Mouse (Mus musculus) forebrain, embryonic 12.5 days (tissue): ENCODE measurements at regions not wholly inside any gene's neighbourhood (a gene's known extent, or its start where the extent isn't known, plus 50 kb on each side); places are given as distances from the start of the nearest gene placed in this dataset.
A peak's percentile ranks its signal among the peaks of the same experiment; 100 is the strongest.

Experiments
- ATAC-seq: fragments of 200-750 bp; cut with Nextera tagmentation; 2 replicates; pipeline ENCODE4 v1.8.0; 2017; ENCODE audit warnings: moderate TSS enrichment; ENCODE audit not compliant: low FRiP score
- H3K27ac ChIP-seq: fragments of 300-500 bp; sonication (generic); 2 replicates; pipeline ENCODE4 v1.5.1; 2016; ENCODE audit warnings: mild to moderate bottlenecking
- H3K27me3 ChIP-seq: fragments of 300-500 bp; sonication (generic); 2 replicates; pipeline ENCODE4 v1.6.1; 2016; ENCODE audit warnings: mild to moderate bottlenecking
- H3K36me3 ChIP-seq: fragments of 300-500 bp; sonication (generic); replicated peaks from 2 replicates; pipeline ENCODE4 v1.6.1; 2016; ENCODE audit warnings: mild to moderate bottlenecking
- H3K4me1 ChIP-seq: fragments of 300-500 bp; sonication (generic); 2 replicates; pipeline ENCODE4 v1.6.1; 2016
- H3K4me2 ChIP-seq: fragments of 300-500 bp; sonication (generic); 2 replicates; pipeline ENCODE4 v1.6.1; 2016; ENCODE audit warnings: mild to moderate bottlenecking, moderate library complexity
- H3K4me3 ChIP-seq: fragments of 300-500 bp; sonication (generic); replicated peaks from 2 replicates; pipeline ENCODE4 v1.5.1; 2016; ENCODE audit warnings: mild to moderate bottlenecking
- H3K9ac ChIP-seq: fragments of 300-500 bp; sonication (generic); 2 replicates; pipeline ENCODE4 v1.6.1; 2016; ENCODE audit warnings: mild to moderate bottlenecking
- H3K9me3 ChIP-seq: fragments of 300-500 bp; sonication (generic); 2 replicates; pipeline ENCODE4 v1.6.1; 2016
- WGBS: fragments of 180-500 bp; shearing (Covaris S2); methylation state at CpG from one replicate; pipeline ENCODE4 v1.1.7; 2016; 5-methylcytosine and 5-hydroxymethylcytosine counted together

DNA sequence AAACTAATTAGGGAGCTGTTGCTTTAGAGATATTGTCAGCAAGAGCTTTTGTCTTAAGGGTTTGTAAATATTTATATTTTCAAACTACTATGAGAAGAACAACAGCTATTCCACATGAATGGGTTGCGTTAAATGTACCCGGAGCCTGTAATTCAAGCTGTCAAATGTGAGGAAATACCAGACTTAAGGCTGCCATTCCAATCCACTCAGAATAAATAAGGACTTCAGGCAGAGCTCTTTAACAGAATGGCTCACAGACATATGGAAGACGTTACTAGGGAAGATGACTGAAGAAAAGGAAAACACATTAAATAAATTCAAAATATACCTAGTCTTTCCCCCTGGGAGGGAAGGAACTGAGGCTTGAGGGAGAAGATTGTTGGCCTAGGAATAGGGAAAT, 400.7 kb upstream of the Pappa start:
- Histone ChIP-seq H3K4me3 (no peak overlapping the region), H3K36me3 (no peaks in the 10 kb centered on the region), H3K27ac (no peak overlapping the region), H3K9me3 (no peaks in the 10 kb centered on the region), H3K27me3 (no peaks in the 10 kb centered on the region), H3K4me1 (no peaks in the 10 kb centered on the region), H3K9ac (no peak overlapping the region), H3K4me2 (no peak overlapping the region)
- WGBS, result 49% methylated on average over 3 of the region's 3 CpGs
- no peak for ATAC-seq

- Histone ChIP-seq H3K27ac (no peak overlapping the region), H3K27me3 (no peaks in the 10 kb centered on the region), H3K36me3 (no peaks in the 10 kb centered on the region), H3K9ac (no peak overlapping the region), H3K4me1 (no peaks in the 10 kb centered on the region), H3K9me3 (no peaks in the 10 kb centered on the region), H3K4me2 (no peak overlapping the region), H3K4me3 (no peak overlapping the region)
- 88% methylated on average over 1 of the region's 1 CpGs for WGBS
- no peak for ATAC-seq
Measured at GRCm38 (mm10) chr4:64724851-64725250, 399.1 kb upstream of the Pappa start.

- no peaks in the 10 kb centered on the region for H3K9me3 ChIP-seq
- H3K9ac ChIP-seq, result no peak overlapping the region
- H3K4me2 ChIP-seq, result no peak overlapping the region
- no peak overlapping the region for H3K4me3 ChIP-seq
- H3K4me1 ChIP-seq, result no peaks in the 10 kb centered on the region
- H3K36me3 ChIP-seq, result no peaks in the 10 kb centered on the region
- ATAC-seq, result no peak
- WGBS, result 74% methylated on average over 4 of the region's 4 CpGs
- no peaks in the 10 kb centered on the region for H3K27me3 ChIP-seq
- H3K27ac ChIP-seq, result no peak overlapping the region
Measured at GRCm38 (mm10) chr4:64755986-64756385, 368.0 kb upstream of the Pappa start.

GRCm38 (mm10) chr4:64768610-64769009, 355.4 kb upstream of the Pappa start:
- Histone ChIP-seq H3K9ac (no peak overlapping the region), H3K4me3 (no peak overlapping the region), H3K27ac (no peak overlapping the region), H3K36me3 (no peaks in the 10 kb centered on the region), H3K4me2 (no peak overlapping the region), H3K9me3 (no peaks in the 10 kb centered on the region), H3K4me1 (no peaks in the 10 kb centered on the region), H3K27me3 (no peaks in the 10 kb centered on the region)
- no peak for ATAC-seq
- 81% methylated on average over 1 of the region's 1 CpGs for WGBS

DNA sequence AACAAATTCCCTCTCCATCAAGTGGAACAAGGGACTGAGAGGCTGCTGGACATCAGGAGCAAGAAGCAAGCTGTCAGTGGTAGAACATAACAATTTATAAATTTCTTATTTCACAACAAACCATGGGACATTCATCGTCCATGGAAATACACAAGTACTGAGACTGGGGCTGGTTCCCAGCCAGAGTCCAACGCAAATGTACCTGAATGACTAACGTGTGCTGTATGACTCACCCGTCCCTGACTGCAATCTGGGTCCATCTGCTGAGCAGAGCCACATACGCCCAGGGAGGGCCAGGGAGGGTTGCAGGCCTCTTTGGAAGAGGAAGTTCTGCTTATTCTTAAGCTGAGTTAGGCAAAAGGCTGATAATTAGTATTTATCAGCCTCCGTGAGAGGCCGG, 320.1 kb upstream of the Pappa start:
- Histone ChIP-seq H3K9ac (no peak overlapping the region), H3K27ac (no peak overlapping the region), H3K4me2 (no peak overlapping the region), H3K4me3 (no peak overlapping the region), H3K4me1 (no peaks in the 10 kb centered on the region), H3K36me3 (no peaks in the 10 kb centered on the region), H3K27me3 (no peaks in the 10 kb centered on the region), H3K9me3 (no peaks in the 10 kb centered on the region)
- 84% methylated on average over 7 of the region's 7 CpGs for WGBS
- no peak for ATAC-seq

DNA sequence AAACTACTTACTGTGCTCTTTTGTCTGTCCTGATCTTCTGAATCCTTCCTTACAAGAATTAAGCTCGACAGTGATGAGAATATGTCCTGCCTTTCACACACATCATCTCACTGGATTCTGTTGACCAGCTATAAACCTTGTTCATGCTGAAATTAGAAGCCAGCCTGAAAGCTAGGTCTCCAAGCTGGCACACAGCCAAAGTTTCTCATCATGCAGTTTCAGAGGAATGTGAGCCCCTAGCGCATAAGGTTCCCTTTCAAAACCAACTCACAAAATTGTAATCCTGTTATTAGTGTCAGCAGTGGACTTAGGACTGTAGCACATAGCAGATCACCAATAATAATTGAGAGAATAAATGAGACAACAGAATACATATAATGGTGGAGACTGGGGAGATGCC, 319.0 kb upstream of the Pappa start:
- no peak overlapping the region for H3K4me3 ChIP-seq
- H3K36me3 ChIP-seq, result no peaks in the 10 kb centered on the region
- 74% methylated on average over 2 of the region's 2 CpGs for WGBS
- H3K27ac ChIP-seq, result no peak overlapping the region
- no peaks in the 10 kb centered on the region for H3K9me3 ChIP-seq
- H3K27me3 ChIP-seq, result no peaks in the 10 kb centered on the region
- no peak overlapping the region for H3K4me2 ChIP-seq
- no peaks in the 10 kb centered on the region for H3K4me1 ChIP-seq
- ATAC-seq, result no peak
- no peak overlapping the region for H3K9ac ChIP-seq

- 100% methylated on average over 1 of the region's 1 CpGs for WGBS
- Histone ChIP-seq H3K4me3 (no peak overlapping the region), H3K9me3 (no peaks in the 10 kb centered on the region), H3K27ac (no peak overlapping the region), H3K36me3 (no peaks in the 10 kb centered on the region), H3K27me3 (no peaks in the 10 kb centered on the region), H3K4me2 (no peak overlapping the region), H3K4me1 (no peaks in the 10 kb centered on the region), H3K9ac (no peak overlapping the region)
- no peak for ATAC-seq
Measured at GRCm38 (mm10) chr4:64807148-64807547, 316.8 kb upstream of the Pappa start.

GRCm38 (mm10) chr4:64811974-64812373, 312.0 kb upstream of the Pappa start:
- H3K9me3 ChIP-seq, result no peaks in the 10 kb centered on the region
- H3K27me3 ChIP-seq, result no peaks in the 10 kb centered on the region
- no peak overlapping the region for H3K9ac ChIP-seq
- H3K4me3 ChIP-seq, result no peak overlapping the region
- H3K36me3 ChIP-seq, result no peaks in the 10 kb centered on the region
- no peak overlapping the region for H3K27ac ChIP-seq
- ATAC-seq, result no peak
- H3K4me1 ChIP-seq, result no peaks in the 10 kb centered on the region
- H3K4me2 ChIP-seq, result no peak overlapping the region

DNA sequence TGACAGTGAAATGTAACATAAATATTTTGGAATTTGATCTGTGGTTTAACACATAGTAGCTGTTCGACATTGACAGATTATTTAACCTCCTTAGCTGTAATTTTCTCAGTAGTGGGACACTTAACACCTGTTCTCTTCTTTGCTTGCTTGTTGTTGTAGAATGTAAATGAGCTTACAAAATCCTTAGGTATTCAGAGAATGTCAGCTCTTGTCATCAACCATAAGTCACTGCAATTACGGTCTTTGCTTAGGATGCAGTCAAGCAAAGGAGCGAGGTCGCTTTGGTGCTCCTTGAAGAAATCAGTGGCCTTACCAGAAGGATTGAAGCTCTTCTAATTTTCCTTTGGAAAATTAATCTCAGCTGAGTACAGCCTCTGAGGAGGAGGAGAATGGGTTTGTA, 311.2 kb upstream of the Pappa start:
- Histone ChIP-seq H3K9me3 (no peaks in the 10 kb centered on the region), H3K4me1 (no peaks in the 10 kb centered on the region), H3K36me3 (no peaks in the 10 kb centered on the region), H3K27ac (no peak overlapping the region), H3K9ac (no peak overlapping the region), H3K4me2 (no peak overlapping the region), H3K4me3 (no peak overlapping the region), H3K27me3 (no peaks in the 10 kb centered on the region)
- no peak for ATAC-seq
- 79% methylated on average over 4 of the region's 4 CpGs for WGBS

DNA sequence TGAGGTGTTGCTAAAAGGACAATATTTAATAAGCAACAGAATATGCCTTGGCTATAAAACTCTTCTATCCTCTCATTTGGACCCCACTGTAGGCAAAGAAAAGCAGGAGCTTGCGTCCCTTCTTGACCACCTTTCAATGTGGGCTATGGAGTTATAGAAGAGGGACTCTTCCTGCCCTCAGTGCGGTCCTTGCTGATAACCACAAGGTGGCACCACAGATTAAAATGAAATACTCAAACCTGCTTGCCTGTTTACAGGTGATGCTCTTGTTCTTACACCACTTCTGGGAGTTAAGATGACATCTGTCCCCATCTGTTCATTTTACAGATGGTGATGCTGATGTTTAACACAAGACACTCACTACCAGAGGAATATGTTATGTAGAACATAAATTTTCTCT, 291.1 kb upstream of the Pappa start:
- 59% methylated on average over 2 of the region's 2 CpGs for WGBS
- Histone ChIP-seq H3K27me3 (no peaks in the 10 kb centered on the region), H3K9me3 (no peaks in the 10 kb centered on the region), H3K4me1 (no peaks in the 10 kb centered on the region), H3K4me3 (no peak overlapping the region), H3K27ac (no peak overlapping the region), H3K9ac (no peak overlapping the region), H3K4me2 (no peak overlapping the region), H3K36me3 (no peaks in the 10 kb centered on the region)
- peak; percentile 64; the same call in 1 of the 2 replicates for ATAC-seq

DNA sequence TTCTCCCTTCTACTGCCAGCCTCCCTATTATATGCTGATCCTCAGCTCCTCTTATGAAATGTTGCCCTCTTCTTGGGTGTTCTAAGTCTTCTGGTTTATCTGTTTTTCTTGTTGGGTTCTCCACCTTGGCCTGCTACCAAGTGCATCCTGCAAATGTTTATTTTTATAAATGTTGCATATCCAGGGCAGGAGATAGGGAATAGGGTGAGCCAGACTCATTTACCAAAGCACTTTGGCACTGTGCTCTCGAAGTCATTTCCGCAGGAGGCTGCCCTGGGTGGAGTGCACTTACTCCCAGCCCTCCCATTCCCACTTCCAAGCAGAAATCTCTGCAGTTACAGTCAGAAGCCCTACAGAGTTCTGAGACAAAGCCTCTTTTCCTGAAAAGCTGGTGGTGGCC, 249.5 kb upstream of the Pappa start:
- no peak overlapping the region for H3K4me3 ChIP-seq
- H3K4me1 ChIP-seq, result no peaks in the 10 kb centered on the region
- H3K36me3 ChIP-seq, result no peaks in the 10 kb centered on the region
- 66% methylated on average over 2 of the region's 2 CpGs for WGBS
- H3K27me3 ChIP-seq, result no peaks in the 10 kb centered on the region
- H3K4me2 ChIP-seq, result no peak overlapping the region
- H3K9me3 ChIP-seq, result no peaks in the 10 kb centered on the region
- H3K9ac ChIP-seq, result no peak overlapping the region
- ATAC-seq, result no peak
- no peak overlapping the region for H3K27ac ChIP-seq

DNA sequence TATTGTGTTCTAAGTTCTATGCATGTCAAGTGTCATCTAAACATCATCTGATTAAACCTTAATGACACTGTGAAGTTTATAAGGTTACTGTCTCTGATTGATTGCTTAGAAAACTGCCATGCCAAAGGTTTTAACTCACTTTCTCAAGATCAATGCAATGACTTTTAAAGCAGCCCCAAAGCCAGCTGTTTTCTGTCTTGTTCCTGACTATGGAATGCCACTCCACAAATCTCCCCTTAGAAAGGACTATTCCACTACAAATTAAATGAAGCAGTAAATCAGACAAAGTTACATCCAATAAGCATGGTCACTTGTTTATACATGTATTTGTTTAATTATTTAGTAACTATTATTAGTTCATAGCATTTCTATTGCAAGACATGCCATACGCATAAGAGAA, 247.1 kb upstream of the Pappa start:
- Histone ChIP-seq H3K27ac (no peak overlapping the region), H3K4me3 (no peak overlapping the region), H3K4me1 (no peaks in the 10 kb centered on the region), H3K9me3 (no peaks in the 10 kb centered on the region), H3K4me2 (no peak overlapping the region), H3K36me3 (no peaks in the 10 kb centered on the region), H3K9ac (no peak overlapping the region), H3K27me3 (no peaks in the 10 kb centered on the region)
- 87% methylated on average over 1 of the region's 1 CpGs for WGBS
- ATAC-seq, result no peak

- no peaks in the 10 kb centered on the region for H3K4me1 ChIP-seq
- no peak for ATAC-seq
Measured at GRCm38 (mm10) chr4:64897935-64898334, 226.0 kb upstream of the Pappa start.

More at GRCm38 (mm10) chr4:64897935-64898334, 226.0 kb upstream of the Pappa start:
- Histone ChIP-seq H3K9me3 (no peaks in the 10 kb centered on the region), H3K27me3 (no peaks in the 10 kb centered on the region), H3K4me3 (no peak overlapping the region), H3K27ac (no peak overlapping the region), H3K9ac (no peak overlapping the region), H3K36me3 (no peaks in the 10 kb centered on the region), H3K4me2 (no peak overlapping the region)
- WGBS, result 78% methylated on average over 3 of the region's 3 CpGs
